Mouse (Mus musculus) neural tube, embryonic 14.5 days (tissue): ENCODE data around the gene Fam241b. TPM values are rescaled to one million over a fixed set of nuclear protein-coding genes. Genes with fewer than 3 reads are reported as not detected.
"Not testable (repeated sequence)": the region's sequence is repeated elsewhere in the genome, so short reads cannot be mapped to it uniquely, and the experiment has no call there.

Experiments used
- ATAC-seq: fragments of 200-750 bp; cut with Nextera tagmentation; 2 replicates; pipeline ENCODE4 v1.8.0; 2017; ENCODE audit warnings: low read depth, mild to moderate bottlenecking, moderate TSS enrichment, moderate library complexity
- H3K27ac ChIP-seq: fragments of 300-500 bp; sonication (generic); 2 replicates; pipeline ENCODE4 v1.5.1; 2014; ENCODE audit warnings: low read depth, mild to moderate bottlenecking, control low read depth, low read length, moderate library complexity, mixed read lengths
- H3K27me3 ChIP-seq: fragments of 300-500 bp; sonication (generic); 2 replicates; pipeline ENCODE4 v1.6.1; 2014; ENCODE audit warnings: low read length; ENCODE audit not compliant: control insufficient read depth, insufficient read depth
- H3K36me3 ChIP-seq: fragments of 300-500 bp; sonication (generic); 2 replicates; pipeline ENCODE4 v1.6.1; 2014; ENCODE audit warnings: low read length, mixed read lengths; ENCODE audit not compliant: control insufficient read depth, insufficient read depth
- H3K4me1 ChIP-seq: fragments of 300-500 bp; sonication (generic); 2 replicates; pipeline ENCODE4 v1.6.1; 2014; ENCODE audit warnings: low read length; ENCODE audit not compliant: control insufficient read depth, insufficient read depth
- H3K4me2 ChIP-seq: fragments of 300-500 bp; sonication (generic); 2 replicates; pipeline ENCODE4 v1.6.1; 2014; ENCODE audit warnings: mild to moderate bottlenecking, low read depth, low read length, control low read depth
- H3K4me3 ChIP-seq: fragments of 300-500 bp; sonication (generic); 2 replicates; pipeline ENCODE4 v1.5.1; 2014; ENCODE audit warnings: low read depth, low read length, control low read depth, mixed read lengths
- H3K9ac ChIP-seq: fragments of 300-500 bp; sonication (generic); replicated peaks from 2 replicates; pipeline ENCODE4 v1.6.1; 2014; ENCODE audit warnings: low read depth, mild to moderate bottlenecking, control low read depth, low read length, mixed read lengths
- H3K9me3 ChIP-seq: fragments of 300-500 bp; sonication (generic); 2 replicates; pipeline ENCODE4 v1.6.1; 2016; ENCODE audit warnings: low read length; ENCODE audit not compliant: control insufficient read depth
- WGBS: fragments of 180-500 bp; shearing (Covaris S2); extraction: QIAGEN DNeasy Blood & Tissue Kit; methylation state at CpG from one replicate; pipeline ENCODE4 v1.1.7; 2014; 5-methylcytosine and 5-hydroxymethylcytosine counted together
- polyA plus RNA-seq: library from polyadenylated mRNA; unstranded; fragments of >200 nt; fragmentation: Nextera tagmentation; extraction: Ambion mirVana; gene quantifications from 2 replicates; pipeline ENCODE4 v1.2.1, GENCODE M21; 2014

The Fam241b gene
- polyA plus RNA-seq, 1 experiment from 2014 or later: 44.7 TPM

- H3K27ac ChIP-seq: no peak overlapping the region
- H3K9ac ChIP-seq: no peak overlapping the region
- H3K36me3 ChIP-seq: no peaks in the 10 kb centered on the region
- no peak overlapping the region for H3K4me2 ChIP-seq
- H3K4me3 ChIP-seq: no peak overlapping the region
- H3K4me1 ChIP-seq: no peaks in the 10 kb centered on the region
- H3K27me3 ChIP-seq: no peaks in the 10 kb centered on the region
- no peaks in the 10 kb centered on the region for H3K9me3 ChIP-seq
- ATAC-seq: no peak
Measured at GRCm38 (mm10) chr10:62089486-62089885, 54.2 kb downstream of the Fam241b start.

DNA sequence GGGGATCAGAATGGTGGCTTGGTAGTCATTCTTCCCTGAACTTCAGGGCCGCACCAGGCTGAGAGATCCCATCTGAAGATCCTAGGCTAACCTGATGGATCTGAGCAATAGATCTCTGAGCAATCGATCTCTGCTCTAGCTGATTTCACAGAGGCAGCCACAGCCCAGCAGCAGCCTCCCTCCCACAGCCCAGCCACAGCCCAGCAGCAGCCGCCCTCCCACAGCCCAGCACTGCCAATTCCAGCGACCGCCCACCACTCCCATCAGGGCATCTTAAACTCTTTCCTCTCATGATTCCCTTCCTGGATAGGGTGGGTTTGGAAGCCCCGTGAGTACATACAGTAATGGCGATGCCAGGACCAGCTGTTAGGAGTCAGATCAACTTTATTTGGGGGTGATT, 54.6 kb downstream of the Fam241b start:
- Histone ChIP-seq H3K36me3 (no peaks in the 10 kb centered on the region), H3K27me3 (no peaks in the 10 kb centered on the region), H3K4me1 (no peaks in the 10 kb centered on the region), H3K4me3 (no peak overlapping the region), H3K4me2 (no peak overlapping the region), H3K9me3 (no peaks in the 10 kb centered on the region), H3K27ac (no peak overlapping the region), H3K9ac (no peak overlapping the region)
- 67% methylated on average over 7 of the region's 7 CpGs for WGBS
- ATAC-seq: no peak

DNA sequence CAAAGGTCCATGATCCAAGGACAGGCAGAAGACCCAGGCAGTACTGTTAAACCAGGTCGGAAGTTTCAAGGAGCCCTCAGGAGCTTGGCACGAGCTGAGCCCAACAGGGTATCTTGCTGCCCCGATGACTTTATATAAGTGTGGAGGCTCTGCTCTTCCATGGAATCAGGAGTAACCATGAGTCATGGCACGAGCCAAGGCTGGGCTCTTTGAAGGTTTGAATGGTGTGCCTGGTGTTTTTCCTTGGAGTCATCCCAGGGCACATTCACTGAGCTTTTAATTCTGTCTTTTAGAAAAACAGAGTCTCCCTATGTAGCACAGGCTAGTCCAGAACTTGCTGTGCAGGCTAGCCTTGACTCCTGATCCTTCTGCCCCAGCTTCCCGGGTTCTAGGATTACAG, 55.3 kb downstream of the Fam241b start:
- Histone ChIP-seq H3K4me2 (no peak overlapping the region), H3K4me3 (no peak overlapping the region), H3K9me3 (no peaks in the 10 kb centered on the region), H3K27ac (no peak overlapping the region), H3K27me3 (no peaks in the 10 kb centered on the region), H3K4me1 (no peaks in the 10 kb centered on the region), H3K9ac (no peak overlapping the region), H3K36me3 (no peaks in the 10 kb centered on the region)
- WGBS: 89% methylated on average over 5 of the region's 5 CpGs
- ATAC-seq: no peak

DNA sequence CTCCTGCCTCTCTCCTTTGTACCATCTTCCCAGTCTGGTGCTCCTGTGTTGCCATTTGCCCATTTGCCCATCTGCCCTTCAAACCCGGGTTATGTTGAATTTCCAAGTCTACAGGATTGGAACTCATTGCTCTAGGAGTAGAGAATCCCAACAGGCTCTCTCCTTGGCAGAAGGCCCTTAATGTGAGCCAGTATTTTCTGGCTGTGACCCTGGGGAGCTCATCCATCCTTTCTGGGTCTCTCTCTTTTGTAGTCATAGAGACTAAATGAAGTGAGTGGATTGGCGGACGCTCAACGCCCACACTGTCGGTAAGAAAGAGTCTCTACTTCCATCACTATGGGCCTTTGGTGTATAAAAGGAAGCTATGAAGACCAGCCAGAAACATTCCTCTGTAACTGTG, 56.9 kb downstream of the Fam241b start:
- H3K27me3 ChIP-seq: no peaks in the 10 kb centered on the region
- H3K4me3 ChIP-seq: no peak overlapping the region
- no peak overlapping the region for H3K9ac ChIP-seq
- H3K9me3 ChIP-seq: no peaks in the 10 kb centered on the region
- H3K27ac ChIP-seq: no peak overlapping the region
- no peak for ATAC-seq
- WGBS: 90% methylated on average over 5 of the region's 5 CpGs
- H3K4me2 ChIP-seq: no peak overlapping the region
- no peaks in the 10 kb centered on the region for H3K36me3 ChIP-seq
- H3K4me1 ChIP-seq: no peaks in the 10 kb centered on the region

DNA sequence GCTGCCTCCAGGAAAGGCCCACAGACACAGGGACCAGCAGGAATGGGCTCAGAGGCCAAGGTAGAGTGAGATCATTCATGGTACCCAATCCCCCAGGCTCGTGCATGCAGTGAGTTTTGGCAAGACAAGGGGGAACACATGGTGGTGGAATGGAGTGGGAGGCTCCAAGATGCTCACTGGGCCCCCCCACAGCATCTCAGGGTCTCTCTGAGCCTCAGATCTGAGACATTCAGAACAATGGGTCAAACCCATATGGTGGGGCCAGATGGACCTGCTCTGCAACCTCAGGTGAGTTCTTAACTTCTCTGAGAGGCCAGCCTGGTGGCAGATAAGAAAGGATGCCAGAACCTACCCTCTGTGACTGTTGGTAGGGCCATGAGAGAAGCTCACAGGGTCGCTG, 57.7 kb downstream of the Fam241b start:
- no peaks in the 10 kb centered on the region for H3K4me1 ChIP-seq
- H3K36me3 ChIP-seq: no peaks in the 10 kb centered on the region
- 72% methylated on average over 2 of the region's 2 CpGs for WGBS
- H3K9me3 ChIP-seq: no peaks in the 10 kb centered on the region
- H3K27ac ChIP-seq: no peak overlapping the region
- ATAC-seq: no peak
- H3K9ac ChIP-seq: no peak overlapping the region
- no peak overlapping the region for H3K4me2 ChIP-seq
- no peaks in the 10 kb centered on the region for H3K27me3 ChIP-seq
- H3K4me3 ChIP-seq: no peak overlapping the region

DNA sequence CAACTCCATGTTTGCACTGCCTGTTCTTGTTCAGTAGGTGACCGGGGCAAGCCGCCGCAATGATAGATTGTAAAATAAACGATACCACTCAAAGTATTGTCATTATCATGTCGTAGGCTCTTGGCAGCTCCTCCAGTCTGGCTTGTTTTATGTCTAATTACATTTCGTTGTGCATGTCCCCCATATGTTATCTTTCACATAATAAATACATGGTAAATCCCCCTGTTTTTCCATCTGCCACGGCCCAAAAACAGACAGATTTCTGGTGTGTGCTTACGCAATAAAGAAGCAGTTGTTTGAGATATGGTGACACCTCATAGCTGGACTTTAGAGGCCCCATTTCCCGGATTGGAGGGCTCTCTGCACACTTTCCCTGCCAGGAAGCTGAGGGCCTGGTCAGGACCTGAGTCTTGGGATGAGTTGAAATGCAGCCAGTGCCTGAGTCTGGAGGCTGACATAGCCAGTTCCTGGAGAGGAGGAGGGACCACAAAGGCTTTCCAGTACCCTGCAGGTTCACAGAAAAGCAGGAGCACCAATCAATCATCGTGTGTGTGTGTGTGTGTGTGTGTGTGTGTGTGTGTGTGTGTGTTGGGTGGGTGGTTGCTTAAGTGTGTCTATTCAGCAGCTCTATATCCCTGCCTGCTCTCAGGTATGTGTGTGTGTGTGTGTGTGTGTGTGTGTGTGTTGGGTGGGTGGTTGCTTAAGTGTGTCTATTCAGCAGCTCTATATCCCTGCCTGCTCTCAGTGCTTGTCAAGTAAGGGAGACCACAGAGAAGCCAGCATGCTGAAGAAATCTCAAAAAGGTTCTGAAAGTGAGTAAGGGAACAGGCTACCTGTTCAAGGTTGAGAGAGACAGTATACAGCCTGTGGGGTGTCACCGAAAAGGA, 67.2 kb downstream of the Fam241b start:
- no peaks in the 10 kb centered on the region for H3K4me1 ChIP-seq
- H3K36me3 ChIP-seq: no peaks in the 10 kb centered on the region
- ATAC-seq: no peak; the same call in 1 of the 2 replicates
- H3K9ac ChIP-seq: no peak overlapping the region
- H3K4me2 ChIP-seq: no peak overlapping the region
- 50% methylated on average over 11 of the region's 11 CpGs for WGBS
- no peaks in the 10 kb centered on the region for H3K27me3 ChIP-seq
- H3K27ac ChIP-seq: no peak overlapping the region
- 0 out of 2 replicates have a peak, but pooled peaks cover 2% of the 10 kb centered on the region for H3K9me3 ChIP-seq
- no peak overlapping the region for H3K4me3 ChIP-seq

DNA sequence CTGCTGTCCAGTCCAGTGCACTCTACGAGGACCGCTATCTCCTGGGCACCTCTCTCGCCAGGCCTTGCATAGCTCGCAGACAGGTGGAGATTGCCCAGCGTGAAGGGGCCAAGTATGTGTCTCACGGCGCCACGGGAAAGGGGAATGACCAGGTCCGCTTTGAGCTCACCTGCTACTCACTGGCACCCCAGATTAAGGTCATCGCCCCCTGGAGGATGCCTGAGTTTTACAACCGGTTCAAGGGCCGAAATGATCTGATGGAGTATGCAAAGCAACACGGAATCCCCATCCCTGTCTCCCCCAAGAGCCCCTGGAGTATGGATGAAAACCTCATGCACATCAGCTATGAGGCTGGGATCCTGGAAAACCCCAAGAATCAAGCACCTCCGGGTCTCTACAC, 72.4 kb downstream of the Fam241b start:
- ATAC-seq, H3K4me2 ChIP-seq, H3K27me3 ChIP-seq, H3K9me3 ChIP-seq, H3K4me1 ChIP-seq, H3K4me3 ChIP-seq, H3K9ac ChIP-seq, H3K27ac ChIP-seq, H3K36me3 ChIP-seq: not testable (repeated sequence)
- WGBS: 83% methylated on average over 11 of the region's 14 CpGs

DNA sequence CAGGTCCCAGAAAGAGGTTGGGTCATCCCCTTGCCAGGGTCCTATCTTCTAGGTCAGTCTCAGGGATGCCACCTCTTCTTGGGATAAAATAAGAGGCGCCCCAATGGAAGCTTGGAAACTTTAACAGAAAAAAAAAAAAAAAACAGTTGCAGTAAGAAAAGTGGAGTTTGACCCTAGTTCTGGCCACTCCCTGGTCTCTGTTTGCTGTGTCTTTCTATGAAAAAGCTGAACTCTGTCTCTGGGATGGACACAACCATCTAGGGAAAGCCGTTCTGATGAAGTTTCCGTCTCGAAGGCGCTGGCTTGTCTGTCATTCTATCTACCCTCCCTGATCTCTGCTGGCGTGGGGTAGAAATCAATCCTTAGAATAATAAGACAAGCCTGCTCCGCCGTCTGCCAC, 73.1 kb downstream of the Fam241b start:
- no peaks in the 10 kb centered on the region for H3K27me3 ChIP-seq
- H3K4me2 ChIP-seq: no peak overlapping the region
- H3K4me3 ChIP-seq: no peak overlapping the region
- no peak for ATAC-seq
- H3K27ac ChIP-seq: no peak overlapping the region
- WGBS: 94% methylated on average over 8 of the region's 8 CpGs
- H3K9ac ChIP-seq: no peak overlapping the region
- no peaks in the 10 kb centered on the region for H3K4me1 ChIP-seq
- no peaks in the 10 kb centered on the region for H3K36me3 ChIP-seq
- H3K9me3 ChIP-seq: no peaks in the 10 kb centered on the region

DNA sequence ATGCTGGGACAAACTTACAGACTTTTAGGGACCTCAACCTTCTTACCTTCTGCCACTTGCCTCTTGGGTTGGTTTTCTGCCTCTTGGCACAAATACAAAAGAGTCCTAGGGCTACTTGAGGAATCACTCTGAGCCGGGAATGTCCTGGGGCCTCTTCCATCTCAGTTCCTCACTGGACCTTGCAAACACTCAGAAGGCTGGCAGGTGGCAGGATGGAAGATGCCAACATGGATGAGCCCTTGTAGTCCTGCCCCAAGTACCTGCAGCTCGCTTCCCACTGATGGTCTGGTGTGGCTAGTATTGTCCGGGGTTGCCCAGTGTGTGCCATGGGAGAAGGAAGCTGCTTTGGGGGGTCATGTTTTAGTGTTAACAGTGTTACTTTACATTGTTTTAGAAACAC, 73.8 kb downstream of the Fam241b start:
- Histone ChIP-seq H3K36me3 (no peaks in the 10 kb centered on the region), H3K4me2 (no peak overlapping the region), H3K4me1 (no peaks in the 10 kb centered on the region), H3K9ac (no peak overlapping the region), H3K4me3 (no peak overlapping the region), H3K9me3 (no peaks in the 10 kb centered on the region), H3K27me3 (no peaks in the 10 kb centered on the region), H3K27ac (no peak overlapping the region)
- WGBS: 81% methylated on average over 3 of the region's 3 CpGs
- no peak for ATAC-seq
